Mouse (Mus musculus) adrenal gland, adult (tissue): ENCODE results near the gene Slc35e4.
"Not testable (repeated sequence)": the region's sequence is repeated elsewhere in the genome, so short reads cannot be mapped to it uniquely, and the experiment has no call there.

Source experiments
- DNase-seq, 2 experiments: peaks; one replicate each; pipeline ENCODE4 v3.0.0; 2022 to 2023; ENCODE audit warnings: low spot score in 1 of 2; ENCODE audit not compliant: inconsistent age in 2 of 2

The Slc35e4 gene

DNA sequence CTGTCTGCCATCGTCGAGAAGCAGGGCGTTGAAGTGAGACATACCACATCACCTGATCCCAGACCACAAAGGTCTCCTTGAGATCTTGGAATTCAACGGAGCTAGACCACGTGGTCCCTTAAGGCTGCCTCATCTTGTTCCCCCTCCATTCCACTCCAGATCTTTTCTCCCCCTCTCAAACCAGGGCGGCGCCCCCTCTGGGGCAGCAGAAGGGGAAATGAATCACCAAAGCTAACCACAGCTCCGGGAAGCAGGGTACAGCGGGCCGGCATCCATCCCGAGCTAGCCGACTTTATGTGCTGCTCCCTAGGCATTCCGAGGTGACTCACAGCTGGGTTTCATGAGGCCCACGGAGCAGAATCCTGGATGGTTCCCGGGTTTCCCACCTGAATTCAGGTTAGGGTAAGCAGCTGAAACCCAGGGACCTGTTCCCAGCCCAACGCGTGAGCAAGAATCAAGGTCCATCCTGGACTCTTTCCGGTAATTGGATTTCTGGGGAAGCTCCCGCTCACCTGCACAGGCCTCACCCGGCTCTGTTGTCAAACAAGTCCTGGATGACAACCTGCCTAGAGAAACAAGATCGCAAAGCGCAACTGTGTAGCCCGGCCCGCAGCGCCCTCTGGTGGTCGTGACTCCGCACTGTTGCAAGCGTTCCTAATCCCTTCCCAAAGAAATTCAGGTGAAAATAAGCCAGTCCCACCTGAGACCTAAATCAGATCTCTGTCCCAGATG, at the start of gene Slc35e4:
Slc35e4 (minus strand) TSS at position 556 of the 732 bp plus-strand sequence.
- DNase-seq = peak; percentile 84 to 94

DNA sequence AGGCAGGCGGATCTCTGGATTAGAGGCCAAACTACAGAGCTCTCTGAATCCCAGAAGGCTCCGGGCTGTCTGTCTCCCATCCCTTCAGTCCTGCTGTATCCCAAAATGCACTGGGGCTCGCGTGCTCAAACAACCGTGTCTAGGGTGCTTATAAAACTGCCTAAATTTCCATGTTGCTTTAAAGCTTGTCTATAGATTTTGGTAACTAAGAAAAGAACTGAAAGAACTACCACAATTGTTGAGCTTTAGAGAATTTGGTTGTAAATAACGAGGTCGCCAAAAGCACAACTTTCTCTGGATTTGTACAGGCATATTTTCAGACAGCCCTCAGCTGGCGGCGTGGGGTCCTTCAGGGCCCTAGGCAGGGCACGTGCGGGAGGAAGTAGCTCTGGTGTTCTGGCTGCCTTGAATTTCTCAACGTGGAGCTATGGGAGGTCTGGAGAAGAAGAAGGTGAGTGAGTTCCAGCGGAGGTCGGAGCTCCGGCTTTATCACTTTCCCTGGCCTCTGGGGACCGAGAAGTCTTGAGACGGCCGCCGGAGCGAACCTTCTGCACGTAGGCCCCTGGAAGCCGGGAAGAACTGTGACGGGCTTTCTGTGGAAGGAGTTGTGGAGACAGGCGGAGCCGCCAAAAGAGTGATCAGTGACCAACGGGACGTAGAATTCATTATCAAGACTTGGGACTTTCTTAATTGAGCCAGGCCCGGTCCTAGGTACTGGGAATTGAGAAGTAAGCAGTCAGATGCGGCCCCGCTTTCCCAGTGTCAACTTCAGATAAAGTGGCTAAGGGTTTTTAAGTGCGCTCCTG, 49.3 kb upstream of the Slc35e4 start, which contains the start of gene Pes1:
Pes1 (plus strand) TSS at position 366 of the 806 bp plus-strand sequence.
- DNase-seq = peak; percentile 86 to 97

DNA sequence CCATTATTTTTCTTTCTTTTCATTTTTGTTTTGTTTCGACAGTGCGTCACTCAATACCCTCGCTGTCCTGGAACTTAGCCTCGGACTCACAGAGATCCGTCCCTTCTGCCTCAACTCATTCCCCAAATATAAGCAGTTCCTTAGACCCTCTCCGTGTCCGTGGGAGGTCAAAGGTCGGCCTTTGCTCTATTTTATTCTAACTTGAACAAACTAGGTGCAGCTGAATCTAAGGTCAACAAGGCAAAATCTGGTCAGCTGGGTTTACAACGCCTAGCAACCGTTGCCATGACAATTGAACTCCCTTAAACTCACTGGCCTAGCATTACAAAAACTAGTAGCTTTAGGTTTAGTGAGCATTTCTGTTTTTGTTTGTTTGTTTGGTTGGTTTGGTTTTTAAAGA, 48.7 kb upstream of the Slc35e4 start:
- no peak for DNase-seq

DNA sequence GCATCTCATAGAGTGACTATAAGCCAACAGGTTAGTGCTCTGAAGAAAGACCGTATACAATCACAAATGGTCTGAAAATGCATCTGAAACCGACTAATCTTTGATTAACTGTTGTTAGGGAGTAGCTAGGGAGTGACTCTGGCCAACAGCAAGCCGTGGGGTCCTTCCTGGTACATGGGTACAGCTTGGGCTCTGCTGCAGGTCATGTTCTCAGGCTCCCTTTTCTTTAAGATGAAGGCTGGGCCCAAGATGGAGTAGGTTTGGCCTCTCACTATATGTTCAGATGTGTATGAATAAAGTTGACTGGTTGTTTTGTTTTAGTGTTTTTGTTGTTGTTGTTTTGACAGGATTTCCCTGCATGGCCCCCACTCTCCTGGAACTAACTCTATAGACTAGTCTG, 47.3 kb upstream of the Slc35e4 start:
- DNase-seq = no peak

DNA sequence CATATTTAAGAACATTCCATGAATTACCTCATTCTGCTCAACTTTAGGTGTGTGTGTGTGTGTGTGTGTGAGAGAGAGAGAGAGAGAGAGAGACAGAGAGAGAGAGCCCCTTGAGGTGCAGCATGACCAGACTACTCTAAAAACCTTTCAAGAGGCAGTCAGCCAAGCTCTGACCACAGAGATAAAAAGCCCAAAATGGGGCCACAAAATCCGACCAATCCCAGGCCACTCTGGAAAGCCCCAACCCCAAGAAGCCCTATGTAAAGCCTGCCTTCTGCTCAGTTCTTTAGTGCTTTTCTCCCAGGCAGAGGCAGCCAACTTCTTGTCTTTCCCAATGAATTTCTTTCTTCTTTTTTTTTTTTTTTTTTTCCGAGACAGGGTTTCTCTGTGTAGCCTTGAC, 46.4 kb upstream of the Slc35e4 start:
- DNase-seq = no peak

DNA sequence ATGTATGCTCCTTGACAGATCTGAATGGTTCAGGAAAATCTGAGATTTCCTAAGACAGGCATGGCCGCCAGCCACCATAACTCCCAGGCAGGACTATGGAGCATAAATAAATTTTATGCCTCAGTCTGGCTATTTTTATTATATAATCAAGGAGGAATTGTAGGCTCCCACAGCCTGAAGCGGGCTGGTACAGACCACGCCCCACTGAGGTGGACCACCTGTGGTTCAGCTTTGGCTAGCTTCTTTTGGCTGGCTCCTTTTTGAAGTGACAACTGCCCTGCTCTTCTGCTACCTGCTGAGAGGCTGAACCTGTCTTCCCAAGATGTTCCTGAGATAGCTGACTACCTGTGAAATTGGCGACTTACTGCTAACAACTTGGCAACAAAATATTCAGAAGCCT, 40.9 kb upstream of the Slc35e4 start:
- not testable (repeated sequence) for DNase-seq

DNA sequence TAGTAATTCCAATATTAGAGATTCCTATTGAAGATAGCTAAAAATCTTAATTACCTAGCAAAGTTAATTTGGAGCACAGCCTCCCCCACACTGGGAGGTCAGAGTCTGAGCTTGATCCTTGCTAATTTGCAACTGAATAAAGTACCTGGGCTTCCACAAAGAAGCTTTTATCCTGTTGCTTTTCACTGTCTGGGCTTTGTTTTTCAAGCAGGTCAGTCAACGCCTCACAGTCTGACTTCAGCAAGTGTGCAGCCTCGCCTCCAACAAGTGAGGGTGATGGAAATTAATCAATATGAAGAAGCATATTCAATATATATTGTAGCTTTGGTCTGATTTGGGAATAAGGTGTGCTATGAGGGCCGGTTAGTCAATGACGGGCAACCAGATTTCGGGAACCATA, 40.4 kb upstream of the Slc35e4 start:
- not testable (repeated sequence) for DNase-seq

DNA sequence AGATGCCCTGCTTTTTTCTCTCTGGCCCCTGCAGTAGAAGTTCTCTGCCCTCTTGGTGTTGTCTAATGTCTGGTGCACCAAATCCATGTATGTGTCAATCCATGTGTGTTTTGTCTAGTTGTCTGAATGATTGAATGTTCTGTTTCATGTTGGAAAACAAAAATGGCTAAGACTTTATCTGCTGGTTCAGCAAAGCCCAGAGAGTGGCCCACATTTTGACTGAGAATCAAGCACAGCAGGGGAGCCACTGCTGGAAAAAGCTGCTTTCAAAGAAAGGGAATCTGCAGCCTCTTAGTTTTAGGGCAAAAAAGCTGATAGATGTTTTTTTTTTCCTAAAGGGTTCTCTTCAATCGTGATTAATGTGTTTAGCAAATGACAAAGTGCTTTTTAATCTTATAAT, 31.9 kb upstream of the Slc35e4 start:
- DNase-seq = no peak

DNA sequence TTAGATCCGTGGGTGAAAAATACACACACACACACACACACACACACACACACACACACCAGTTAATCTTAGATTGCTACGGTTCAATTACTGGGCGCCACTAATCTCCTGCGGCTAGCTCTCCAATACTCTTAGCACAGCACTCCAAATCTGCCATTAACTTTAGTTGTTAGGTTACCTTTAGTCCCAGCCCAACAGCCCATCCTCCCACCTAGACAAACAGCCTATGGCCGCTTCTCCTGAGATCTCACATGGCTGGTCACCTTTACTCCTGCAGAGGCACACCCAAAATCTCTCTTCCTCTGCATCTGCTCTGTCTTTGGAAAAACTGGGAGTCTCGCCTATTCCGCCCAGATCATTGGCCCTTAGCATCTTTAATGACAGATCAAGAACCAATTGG, 26.9 kb upstream of the Slc35e4 start:
- no peak for DNase-seq

DNA sequence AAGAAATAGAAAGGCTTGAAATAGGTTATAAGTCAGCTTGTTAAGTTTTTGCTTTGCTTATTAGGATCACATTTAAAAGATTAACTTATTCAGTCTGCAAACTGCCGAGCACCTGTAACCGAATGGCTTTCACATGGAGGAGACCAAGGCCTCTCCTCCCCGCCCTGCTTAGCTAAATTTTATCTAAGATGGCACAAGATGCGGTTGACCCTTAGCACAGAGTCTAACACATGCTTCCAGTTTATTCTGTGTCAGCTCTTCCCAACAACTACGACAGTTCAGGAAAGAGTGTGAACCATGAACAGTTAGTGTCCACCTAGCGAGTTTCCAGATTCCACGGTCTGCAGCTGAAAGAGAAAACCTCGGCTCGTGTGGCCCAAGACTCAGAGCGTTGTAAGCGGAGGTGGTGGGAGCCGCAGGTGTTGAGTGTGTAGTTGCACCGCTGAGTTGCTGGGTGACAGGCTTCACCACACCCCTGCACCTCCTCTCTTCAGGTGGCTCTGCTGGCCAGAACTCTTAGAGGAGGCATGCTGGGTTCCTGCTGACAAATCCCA, 22.9 kb upstream of the Slc35e4 start:
- DNase-seq = no peak

DNA sequence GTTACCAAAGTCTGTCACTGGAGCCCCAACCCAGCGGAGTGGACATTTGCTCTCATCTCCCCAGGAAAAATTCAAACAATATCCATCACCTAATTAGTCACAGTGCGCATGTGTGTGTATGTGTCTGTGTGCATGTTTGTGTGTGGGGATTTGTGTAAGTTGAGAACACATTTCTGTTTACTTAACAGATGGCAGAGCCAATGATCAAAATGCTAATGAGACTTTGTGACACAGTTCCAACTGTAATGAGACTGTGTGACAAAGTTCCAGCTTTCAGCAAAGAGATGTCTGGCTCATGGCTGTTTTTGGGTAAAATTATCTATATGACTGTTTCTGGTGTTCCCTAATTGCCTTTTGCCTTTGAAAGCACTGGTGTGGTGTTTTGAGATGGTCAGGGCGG, 21.9 kb upstream of the Slc35e4 start:
- DNase-seq = no peak

DNA sequence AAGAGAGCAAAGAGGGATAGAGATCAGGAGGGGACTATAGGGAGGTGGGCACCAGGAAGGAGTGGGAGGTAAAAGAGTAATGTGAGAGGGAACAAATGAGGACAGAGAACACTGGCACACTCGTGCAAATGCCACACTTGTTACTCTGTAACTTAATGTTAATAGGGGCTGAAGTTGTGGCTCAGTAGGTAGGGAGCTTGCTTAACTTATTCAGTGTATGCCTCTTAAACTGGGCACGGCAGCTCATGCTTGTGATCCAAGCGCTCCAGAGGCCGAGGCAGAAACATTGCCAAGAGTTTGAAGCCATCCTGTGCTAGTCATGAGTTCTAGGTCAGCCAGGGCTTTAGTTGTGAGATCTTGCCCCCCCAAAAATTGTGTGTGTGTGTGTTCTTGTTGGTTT, 20.7 kb upstream of the Slc35e4 start:
- DNase-seq = no peak

DNA sequence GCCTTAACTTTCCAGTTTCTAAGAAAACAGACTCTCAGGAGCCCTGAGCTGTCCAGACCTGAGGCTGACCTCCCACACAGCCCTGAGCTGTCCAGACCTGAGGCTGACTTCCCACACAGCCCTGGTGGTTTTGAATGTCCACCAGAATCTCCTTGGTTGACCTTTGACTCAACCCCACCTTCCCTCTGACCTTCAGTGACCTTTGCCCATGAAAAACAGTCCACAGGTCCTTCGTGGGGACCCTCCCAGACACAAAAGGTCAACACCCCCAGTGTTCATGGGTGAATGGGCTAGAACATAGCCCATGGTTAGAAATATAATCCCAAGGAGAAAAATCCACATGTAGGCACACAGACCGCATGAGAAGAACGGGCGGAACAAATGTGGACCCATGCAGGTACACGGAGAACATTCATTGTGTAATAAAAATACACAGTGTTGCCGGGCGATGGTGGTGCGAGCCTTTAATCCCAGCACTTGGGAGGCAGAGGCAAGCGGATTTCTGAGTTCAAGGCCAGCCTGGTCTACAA, 19.4 kb upstream of the Slc35e4 start:
- peak in 1 of 2 experiments; percentile 18 for DNase-seq

DNA sequence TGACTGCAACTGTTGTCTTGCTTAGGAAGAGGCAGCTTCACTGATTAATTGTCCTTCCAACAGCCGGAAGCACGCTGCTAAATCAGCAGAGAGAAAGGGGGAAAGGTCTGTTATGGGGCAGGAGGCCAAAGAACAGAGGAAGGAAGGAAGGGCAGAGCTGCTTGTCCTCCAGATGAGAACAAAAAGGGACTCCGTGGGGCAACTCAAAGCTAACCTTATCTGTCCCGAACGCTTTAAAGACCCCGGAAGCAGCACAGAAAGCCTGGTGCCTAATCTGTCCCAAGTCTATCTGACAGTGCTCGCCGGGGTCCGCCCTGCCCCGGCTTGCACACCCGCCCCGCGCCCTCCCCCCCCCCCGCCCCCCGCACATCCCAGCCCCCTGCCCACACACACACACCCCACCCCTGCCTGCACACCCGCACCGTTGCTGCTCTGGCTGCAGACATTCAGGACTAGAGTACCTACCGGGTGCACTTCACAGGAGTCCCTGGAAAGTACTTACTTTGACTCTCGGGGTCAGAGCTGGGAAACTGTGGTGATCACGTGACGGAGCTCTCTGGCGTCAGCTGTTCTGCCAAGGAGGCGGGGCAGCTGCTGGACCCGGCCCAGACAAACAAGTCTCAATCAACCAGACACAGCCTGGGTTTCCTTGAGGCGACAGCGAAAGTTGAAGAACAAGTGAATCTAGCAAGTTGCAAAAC, 17.2 kb upstream of the Slc35e4 start, which contains the start of gene Tcn2:
Tcn2 (minus strand) TSS at position 649 of the 701 bp plus-strand sequence.
- peak; percentile 92 to 96 for DNase-seq

DNA sequence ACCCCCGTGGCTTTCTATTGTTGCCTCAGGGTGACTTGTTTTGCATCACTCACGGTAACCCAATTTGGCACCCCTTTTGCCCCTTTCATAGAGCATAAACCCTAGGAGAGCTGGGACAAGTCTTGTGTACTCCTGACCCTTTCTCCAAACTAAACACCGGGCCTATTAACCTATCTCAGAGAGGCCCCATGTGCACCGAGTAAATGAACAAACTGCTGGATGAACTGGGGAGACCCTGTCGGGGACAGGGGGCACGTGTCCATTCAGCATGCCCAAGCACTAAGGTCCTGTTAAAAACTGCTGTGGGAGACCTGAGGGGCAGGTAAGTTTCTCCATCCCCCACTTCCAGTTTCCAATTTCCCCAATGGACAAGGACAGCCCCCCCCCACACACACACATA, 16.5 kb upstream of the Slc35e4 start:
- peak in 1 of 2 experiments; percentile 32 for DNase-seq

DNA sequence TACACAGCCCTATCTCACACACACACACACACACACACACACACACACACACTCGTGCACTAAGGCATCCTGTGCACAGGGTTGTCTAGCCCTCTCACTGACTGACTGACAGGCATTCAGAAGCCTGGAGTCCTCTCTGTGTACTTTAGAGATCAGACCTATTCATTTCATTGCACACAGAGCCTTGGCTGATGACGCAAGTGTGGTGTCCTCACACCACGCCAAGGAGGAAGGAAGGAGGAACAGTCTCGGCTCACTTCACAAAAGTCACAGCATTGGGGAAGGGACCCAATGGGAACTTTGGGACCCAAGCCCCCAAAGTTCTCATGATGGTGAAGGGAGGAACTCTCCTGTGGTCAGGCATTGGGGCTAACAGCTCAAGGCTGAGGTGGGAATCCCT, 15.6 kb upstream of the Slc35e4 start:
- peak in 1 of 2 experiments; percentile 59 for DNase-seq

DNA sequence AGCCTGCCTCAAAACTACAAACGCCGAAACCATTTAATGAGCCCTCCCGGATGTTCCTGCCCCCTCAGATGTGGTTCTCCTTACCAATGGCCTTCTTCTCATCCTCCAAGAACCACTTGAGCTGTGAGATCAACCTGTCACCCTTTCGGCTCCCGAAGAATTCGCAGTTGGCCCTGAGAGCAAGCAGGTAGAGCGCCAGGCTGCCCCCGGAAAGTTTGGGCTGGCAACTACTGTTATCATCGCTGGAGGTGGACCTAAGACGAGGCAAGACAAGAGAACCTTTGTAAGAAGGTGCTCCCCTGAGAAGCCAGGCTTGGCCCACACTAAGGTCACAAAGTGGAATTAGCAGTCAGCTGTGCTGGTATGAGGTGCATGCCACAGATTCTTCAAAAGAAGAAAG, 11.5 kb upstream of the Slc35e4 start:
- no peak for DNase-seq

DNA sequence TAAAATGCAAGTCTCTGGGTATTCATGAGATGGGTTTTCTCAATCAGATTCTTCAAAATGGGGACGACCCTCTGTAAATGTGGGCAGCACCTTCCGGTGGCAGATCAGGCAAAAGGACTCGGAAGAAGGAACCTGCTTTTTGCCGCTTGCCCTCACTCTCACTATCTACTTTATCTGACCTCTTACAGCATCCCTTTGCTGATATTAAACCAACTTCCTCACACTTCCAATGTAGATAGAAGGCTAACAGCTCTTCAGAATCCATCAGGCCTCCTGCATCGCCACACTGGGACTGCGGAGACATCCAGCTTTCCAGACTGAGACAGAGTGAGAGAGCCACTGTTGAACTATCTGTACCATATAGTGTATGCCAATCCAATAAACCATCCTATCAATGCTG, 8.3 kb upstream of the Slc35e4 start:
- DNase-seq = no peak

DNA sequence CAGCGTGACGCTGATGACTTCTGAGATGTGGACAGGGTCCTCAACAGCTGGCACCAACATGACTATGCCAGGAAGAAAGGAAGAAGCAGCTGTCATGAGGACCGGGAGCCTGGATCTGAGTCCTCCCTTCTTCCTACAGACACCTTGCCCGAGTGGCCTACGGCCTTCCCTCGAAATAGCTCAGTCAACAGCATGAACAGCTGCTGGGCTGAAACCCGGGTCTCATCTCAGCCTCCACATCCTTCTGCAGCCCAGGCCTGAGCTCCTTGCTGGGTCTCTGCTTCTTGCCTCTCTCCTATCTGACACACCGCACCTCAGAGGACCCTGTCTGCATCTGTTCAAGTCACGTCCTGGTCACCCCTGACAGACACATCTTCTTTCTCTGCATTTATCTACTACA, 7.7 kb upstream of the Slc35e4 start:
- peak in 1 of 2 experiments; percentile 38 for DNase-seq

DNA sequence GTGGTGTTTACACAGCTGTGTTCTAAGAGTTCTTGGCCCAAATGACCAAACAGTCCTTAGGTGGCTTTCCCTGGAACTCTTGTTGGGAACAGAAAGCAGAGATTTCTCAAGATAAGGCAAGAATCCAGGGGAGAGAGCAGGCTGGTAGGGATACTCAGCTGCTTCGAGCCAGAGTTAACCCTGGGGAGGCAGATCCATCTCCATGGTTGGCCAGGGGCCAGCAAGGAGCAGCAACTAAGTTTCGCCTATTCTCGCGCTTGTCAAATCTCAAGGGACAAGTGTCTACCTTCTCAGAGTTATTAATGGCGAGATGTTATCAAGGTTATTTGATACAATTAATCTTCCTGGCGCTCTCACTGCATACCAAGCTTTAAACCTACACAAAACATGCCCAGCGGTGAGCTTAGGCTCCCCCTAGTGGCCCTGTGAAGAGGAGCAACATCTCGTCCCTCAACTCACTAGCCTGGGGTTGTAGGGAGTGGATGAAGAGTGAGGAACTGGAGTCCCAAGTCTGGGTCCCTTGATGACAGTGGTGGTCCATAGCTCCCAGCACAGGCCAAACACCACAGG, 6.9 kb upstream of the Slc35e4 start:
- peak; percentile 54 to 82 for DNase-seq

DNA sequence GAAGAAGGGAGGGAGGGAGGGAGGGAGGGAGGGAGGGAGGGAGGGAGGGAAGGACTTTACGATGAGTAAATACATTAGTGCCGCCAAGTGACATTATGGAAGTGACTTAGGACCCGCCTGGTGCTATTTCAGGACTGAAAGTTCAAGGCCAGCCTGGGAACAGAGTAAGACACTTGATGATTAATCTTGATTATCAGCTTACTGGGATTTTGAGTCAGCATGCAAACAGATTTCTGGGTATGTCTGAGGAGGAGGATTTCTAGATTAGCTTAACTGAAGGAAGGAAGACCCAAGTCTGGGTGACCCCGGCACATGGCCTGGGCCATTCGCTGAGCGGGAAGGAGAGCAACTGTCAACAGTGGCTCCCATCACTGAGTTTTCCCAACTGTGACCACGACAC, 6.0 kb upstream of the Slc35e4 start:
- DNase-seq = peak; percentile 77 to 86
